Mouse (Mus musculus) kidney, embryonic 14.5 days (tissue): ENCODE data around the gene Adap2. TPM values are rescaled to one million over a fixed set of nuclear protein-coding genes. Genes with fewer than 3 reads are reported as not detected.

Experiments used
- ATAC-seq: fragments of 200-750 bp; cut with Nextera tagmentation; 2 replicates; pipeline ENCODE4 v1.8.0; 2017; ENCODE audit warnings: moderate number of reproducible peaks, mild to moderate bottlenecking, moderate TSS enrichment, moderate library complexity; ENCODE audit not compliant: low FRiP score, low TSS enrichment
- H3K27ac ChIP-seq: fragments of 300-500 bp; sonication (generic); 2 replicates; pipeline ENCODE4 v1.5.1; 2014; ENCODE audit warnings: low read depth, mild to moderate bottlenecking, low read length, moderate library complexity, mixed read lengths
- H3K27me3 ChIP-seq: fragments of 300-500 bp; sonication (generic); 2 replicates; pipeline ENCODE4 v1.6.1; 2014; ENCODE audit warnings: mild to moderate bottlenecking, low read length; ENCODE audit not compliant: control insufficient read depth, insufficient read depth
- H3K36me3 ChIP-seq: fragments of 300-500 bp; sonication (generic); 2 replicates; pipeline ENCODE4 v1.6.1; 2014; ENCODE audit warnings: low read length, mixed read lengths; ENCODE audit not compliant: control insufficient read depth, insufficient read depth
- H3K4me1 ChIP-seq: fragments of 300-500 bp; sonication (generic); 2 replicates; pipeline ENCODE4 v1.6.1; 2014; ENCODE audit warnings: low read length, mixed read lengths; ENCODE audit not compliant: control insufficient read depth, insufficient read depth
- H3K4me2 ChIP-seq: fragments of 300-500 bp; sonication (generic); replicated peaks from 2 replicates; pipeline ENCODE4 v1.6.1; 2014; ENCODE audit warnings: low read depth, mild to moderate bottlenecking, low read length
- H3K4me3 ChIP-seq: fragments of 300-500 bp; sonication (generic); 2 replicates; pipeline ENCODE4 v1.5.1; 2014; ENCODE audit warnings: mild to moderate bottlenecking, low read length
- H3K9ac ChIP-seq: fragments of 300-500 bp; sonication (generic); 2 replicates; pipeline ENCODE4 v1.6.1; 2014; ENCODE audit warnings: low read depth, mild to moderate bottlenecking, low read length, moderate library complexity
- H3K9me3 ChIP-seq: fragments of 300-500 bp; sonication (generic); 2 replicates; pipeline ENCODE4 v1.6.1; 2016; ENCODE audit warnings: low read length; ENCODE audit not compliant: control insufficient read depth
- WGBS: fragments of 180-500 bp; shearing (Covaris S2); extraction: QIAGEN DNeasy Blood & Tissue Kit; methylation state at CpG from one replicate; pipeline ENCODE4 v1.1.7; 2014; 5-methylcytosine and 5-hydroxymethylcytosine counted together
- polyA plus RNA-seq: library from polyadenylated mRNA; unstranded; fragments of >200 nt; fragmentation: Nextera tagmentation; extraction: Ambion mirVana; gene quantifications from 2 replicates; pipeline ENCODE4 v1.2.1, GENCODE M21; 2014

The Adap2 gene
- polyA plus RNA-seq, 1 experiment from 2014 or later, result 2.1 TPM

- Histone ChIP-seq H3K9me3 (no peaks in the 10 kb centered on the region), H3K4me2 (no peak overlapping the region), H3K27ac (no peak overlapping the region), H3K36me3 (no peaks in the 10 kb centered on the region; the same call in 1 of the 2 replicates), H3K4me1 (peaks cover 9% of the 10 kb centered on the region), H3K4me3 (no peak overlapping the region), H3K9ac (no peak overlapping the region), H3K27me3 (no peaks in the 10 kb centered on the region)
- no peak for ATAC-seq
- 91% methylated on average over 2 of the region's 2 CpGs for WGBS
Measured at GRCm38 (mm10) chr11:80212282-80212681, 58.4 kb downstream of the Adap2 start.

- no peak overlapping the region for H3K4me2 ChIP-seq
- no peaks in the 10 kb centered on the region for H3K9me3 ChIP-seq
- no peak overlapping the region for H3K4me3 ChIP-seq
- H3K4me1 ChIP-seq, result peaks cover 4% of the 10 kb centered on the region
- H3K27me3 ChIP-seq, result no peaks in the 10 kb centered on the region
- WGBS, result 83% methylated on average over 3 of the region's 3 CpGs
- H3K36me3 ChIP-seq, result peaks cover 1% of the 10 kb centered on the region; the same call in 1 of the 2 replicates
- H3K9ac ChIP-seq, result no peak overlapping the region
- no peak overlapping the region for H3K27ac ChIP-seq
- ATAC-seq, result no peak
Measured at GRCm38 (mm10) chr11:80215291-80215690, 61.4 kb downstream of the Adap2 start.

GRCm38 (mm10) chr11:80218657-80219293 lies 64.9 kb downstream of the Adap2 start:
- no peak overlapping the region for H3K4me3 ChIP-seq
- no peaks in the 10 kb centered on the region for H3K9me3 ChIP-seq
- H3K4me1 ChIP-seq, result no peaks in the 10 kb centered on the region
- H3K27ac ChIP-seq, result no peak overlapping the region
- no peak overlapping the region for H3K9ac ChIP-seq
- H3K36me3 ChIP-seq, result peaks cover 13% of the 10 kb centered on the region; the same call in 1 of the 2 replicates
- WGBS, result 85% methylated on average over 11 of the region's 11 CpGs
- H3K4me2 ChIP-seq, result no peak overlapping the region
- H3K27me3 ChIP-seq, result no peaks in the 10 kb centered on the region
- no peak for ATAC-seq

Other genes starting within 250 kb of the Adap2 start
- gene Utp6, start 191.7 kb upstream of the Adap2 start, polyA plus RNA-seq, result 45.7 and 68.6 TPM in 2 replicates
- gene Suz12, start 161.0 kb upstream of the Adap2 start, polyA plus RNA-seq, result 32.4 and 36.5 TPM in 2 replicates
- 36.9 and 48.2 TPM in 2 replicates for gene Crlf3, start 73.1 kb upstream of the Adap2 start, polyA plus RNA-seq
- gene Atad5, start 64.7 kb upstream of the Adap2 start, polyA plus RNA-seq, result 12.3 and 15.8 TPM in 2 replicates
- gene Tefm, start 11.9 kb upstream of the Adap2 start, polyA plus RNA-seq, result 33.5 and 36.5 TPM in 2 replicates
- 6.4 and 8.0 TPM in 2 replicates for gene Rnf135, start 29.7 kb downstream of the Adap2 start, polyA plus RNA-seq
- gene Rhot1, start 54.9 kb downstream of the Adap2 start, polyA plus RNA-seq, result 38.3 and 66.8 TPM in 2 replicates
- 1.1 and 1.3 TPM in 2 replicates for gene Rhbdl3, start 146.8 kb downstream of the Adap2 start, polyA plus RNA-seq
- 16.9 and 22.9 TPM in 2 replicates for gene 5730455P16Rik, start 223.9 kb downstream of the Adap2 start, polyA plus RNA-seq
- gene Zfp207, start 229.2 kb downstream of the Adap2 start, polyA plus RNA-seq, result 297 and 300 TPM in 2 replicates